Mouse (Mus musculus): ENCODE results near the gene Zc2hc1b.
"Not testable (repeated sequence)": the region's sequence is repeated elsewhere in the genome, so short reads cannot be mapped to it uniquely, and the experiment has no call there.

The Zc2hc1b gene

DNA sequence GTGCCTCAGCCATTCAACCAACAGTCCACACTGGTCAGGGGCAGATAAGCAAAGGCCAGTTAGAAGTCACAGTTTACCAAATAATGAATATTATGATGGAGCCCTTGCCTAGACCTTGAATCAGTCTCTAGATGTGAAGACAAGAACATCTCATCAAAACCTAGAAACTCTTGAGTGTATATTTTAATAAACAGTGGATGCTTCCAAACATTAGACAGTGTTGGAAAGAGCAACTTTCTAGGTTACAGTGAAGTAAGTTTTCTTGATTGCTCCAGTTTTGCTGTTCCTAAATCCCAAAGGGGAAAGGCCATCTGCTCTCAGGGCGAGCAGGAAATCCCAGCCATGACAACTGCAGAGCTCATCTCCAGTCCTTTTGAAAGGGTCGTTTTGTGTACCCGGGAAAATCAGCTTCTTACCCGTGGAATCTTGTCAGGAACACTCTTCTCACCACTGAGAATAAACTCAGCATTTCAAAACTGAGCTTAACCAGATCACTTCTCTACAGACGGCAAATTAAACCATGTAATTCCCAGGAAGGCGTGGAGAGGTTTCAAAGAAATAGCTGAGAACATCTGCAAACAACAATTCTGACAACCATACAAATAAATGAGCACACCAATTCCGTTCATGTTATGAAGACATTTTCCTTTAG is at the start of gene Zc2hc1b:
TSS of gene Zc2hc1b (minus strand) at position 51 of the 652 bp plus-strand sequence.
- DNase-seq = no peak

DNA sequence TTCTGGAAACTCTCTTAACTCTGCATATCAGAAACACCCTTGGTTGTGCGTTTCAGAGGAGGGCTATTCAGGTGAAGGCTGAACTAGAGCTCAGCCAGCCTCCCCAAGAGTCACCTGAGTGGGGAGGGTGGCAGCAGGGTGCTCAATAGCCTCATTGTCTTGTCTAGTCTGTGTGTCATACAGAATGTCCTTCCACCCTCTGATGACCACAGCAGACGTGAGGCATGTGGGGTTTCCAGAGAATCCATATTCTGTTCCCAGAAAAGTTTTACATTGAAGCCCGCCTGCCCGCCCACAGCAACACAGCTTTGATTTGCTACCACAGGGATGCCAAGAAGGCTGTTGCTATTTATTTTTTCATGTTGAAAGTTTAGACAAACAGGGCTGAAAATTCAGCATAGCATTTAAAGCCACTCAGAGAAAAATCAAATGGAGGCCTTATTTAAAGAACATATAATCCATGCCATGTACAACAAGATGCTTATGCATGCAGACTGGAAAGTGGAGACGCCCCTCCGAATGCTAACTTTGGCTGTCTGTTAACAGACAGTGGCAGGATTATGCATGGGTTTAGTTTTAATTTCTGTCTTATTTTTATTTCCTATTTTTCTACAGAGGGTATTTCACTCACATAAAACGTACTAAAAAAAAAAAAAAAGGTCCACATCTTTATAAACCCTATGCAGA is 47.7 kb upstream of the Zc2hc1b start:
- no peak for DNase-seq

DNA sequence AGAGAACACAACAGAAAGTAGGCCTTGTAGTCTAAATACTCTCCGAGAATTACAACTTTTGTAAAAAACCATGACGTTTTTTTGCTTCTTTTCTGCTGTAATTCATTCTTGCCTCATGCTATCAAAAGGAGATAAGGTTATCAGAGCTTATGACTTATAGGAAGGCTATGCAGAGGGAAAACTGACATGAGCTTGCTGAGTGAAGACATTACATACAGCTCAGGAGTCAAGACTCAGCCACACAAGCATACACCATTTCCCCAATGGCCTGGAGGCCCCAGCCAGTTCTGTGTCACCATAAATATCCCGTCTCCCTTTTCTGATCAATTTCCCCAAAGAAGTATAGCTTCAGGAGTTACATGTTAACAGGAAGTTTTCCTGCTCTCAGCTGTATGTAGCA is 44.3 kb upstream of the Zc2hc1b start:
- DNase-seq = no peak

DNA sequence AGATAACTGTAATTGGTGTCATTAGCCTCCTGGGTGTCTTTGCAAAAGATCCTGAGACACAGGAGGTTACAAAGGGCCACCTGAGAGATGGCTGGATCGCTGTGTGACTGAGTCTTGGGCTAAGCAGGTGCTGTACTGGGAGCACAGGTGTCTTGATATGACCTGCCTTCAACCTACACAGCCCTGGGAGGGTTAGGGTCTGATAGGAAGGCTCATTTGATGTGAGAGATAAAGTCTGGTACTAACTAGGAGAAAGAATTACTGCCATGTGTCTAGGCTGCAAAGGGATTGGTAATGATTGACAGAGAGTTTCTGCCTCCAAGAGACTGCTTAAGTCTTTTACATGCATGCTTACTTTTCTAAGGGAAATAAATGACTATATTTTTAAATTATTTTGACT is 42.2 kb upstream of the Zc2hc1b start:
- DNase-seq = no peak

DNA sequence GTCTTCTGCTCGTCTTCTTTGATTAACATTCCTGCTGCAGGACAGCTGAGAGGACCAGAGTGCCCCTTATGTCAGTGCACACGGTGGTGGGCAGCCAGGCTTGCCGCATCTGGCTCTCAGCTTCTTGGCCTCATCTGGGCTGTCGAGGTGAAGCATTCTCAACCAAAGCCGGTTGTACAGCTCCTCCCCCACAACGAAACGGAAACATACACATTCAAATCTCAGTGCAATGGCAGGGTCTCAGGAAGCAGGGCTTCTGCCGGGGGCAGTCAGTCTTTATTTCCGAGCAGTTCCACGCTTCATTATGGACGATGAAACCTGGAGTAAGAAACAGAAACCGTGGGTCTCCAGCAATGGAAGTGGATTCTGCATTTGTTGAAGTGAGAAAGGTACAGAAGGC is 36.1 kb upstream of the Zc2hc1b start:
- no peak for DNase-seq

DNA sequence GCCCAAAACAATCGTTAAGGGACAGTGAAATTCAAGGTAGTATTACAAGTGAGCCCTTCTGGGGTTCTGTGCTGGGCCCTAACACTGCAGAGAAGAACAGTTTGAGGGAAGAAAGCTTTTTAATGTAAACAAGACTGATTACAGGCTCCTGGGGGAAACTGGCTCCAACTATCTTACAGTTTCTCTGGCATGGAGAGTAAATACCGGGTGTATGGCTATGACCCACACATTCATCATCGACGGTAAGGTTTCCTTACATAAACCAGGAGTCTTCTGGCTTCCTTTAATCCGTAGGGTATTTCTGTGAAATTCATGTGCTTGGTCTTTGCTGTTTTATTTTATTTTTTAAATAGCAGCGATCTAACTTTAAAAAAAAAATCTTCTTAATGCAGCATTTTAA is 35.0 kb upstream of the Zc2hc1b start:
- no peak for DNase-seq

DNA sequence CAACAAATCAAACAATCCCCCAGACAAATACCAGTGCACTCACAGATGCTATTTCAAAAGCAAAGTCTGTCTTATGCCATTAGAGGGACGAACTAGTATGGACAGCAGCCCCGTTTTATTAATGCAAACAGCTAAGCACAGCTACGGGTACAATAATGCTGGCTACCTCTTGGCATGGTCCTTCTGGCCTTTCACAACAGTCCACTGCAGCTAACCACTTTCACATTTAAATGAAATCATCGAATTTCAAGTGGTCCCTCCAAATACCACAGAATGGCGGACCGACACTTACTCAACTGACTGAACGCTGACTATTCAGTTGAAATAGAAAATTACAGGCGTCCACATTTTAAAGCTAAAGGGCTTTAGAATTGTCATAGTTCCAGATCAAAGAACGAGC is 34.5 kb upstream of the Zc2hc1b start:
- DNase-seq = no peak

DNA sequence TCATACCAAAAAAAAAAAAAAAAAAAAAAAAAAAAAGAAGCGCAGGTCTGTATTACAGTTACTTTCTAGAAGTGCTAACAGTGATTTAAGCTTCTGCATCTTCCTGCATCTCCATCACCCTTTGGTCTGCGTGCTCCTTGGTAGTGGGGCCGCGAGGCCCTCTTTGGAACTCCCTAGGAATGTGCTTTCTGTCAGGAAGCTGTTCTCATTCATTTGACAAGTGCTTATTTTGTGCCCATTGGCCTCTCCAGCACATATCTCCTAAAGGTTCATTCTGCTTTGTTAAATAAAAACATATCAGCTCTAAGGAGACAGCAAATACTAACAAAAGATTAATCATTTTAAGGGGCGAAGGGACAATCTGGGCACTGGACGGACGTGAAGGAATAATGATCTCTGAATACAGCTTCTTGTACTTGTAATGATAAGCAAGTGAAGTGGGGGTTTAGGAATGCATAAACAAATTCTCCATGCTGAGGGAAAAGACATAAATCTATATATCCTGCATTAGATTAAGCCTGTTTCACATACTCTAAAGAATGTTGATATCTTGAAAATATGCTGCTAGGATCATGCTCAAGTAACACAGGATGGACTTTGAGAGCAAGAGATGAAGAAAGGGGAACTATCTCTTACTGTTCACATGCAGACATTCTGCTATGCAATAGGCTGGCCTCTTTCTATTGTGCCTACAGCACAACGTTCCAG is 32.3 kb upstream of the Zc2hc1b start:
- DNase-seq = no peak

DNA sequence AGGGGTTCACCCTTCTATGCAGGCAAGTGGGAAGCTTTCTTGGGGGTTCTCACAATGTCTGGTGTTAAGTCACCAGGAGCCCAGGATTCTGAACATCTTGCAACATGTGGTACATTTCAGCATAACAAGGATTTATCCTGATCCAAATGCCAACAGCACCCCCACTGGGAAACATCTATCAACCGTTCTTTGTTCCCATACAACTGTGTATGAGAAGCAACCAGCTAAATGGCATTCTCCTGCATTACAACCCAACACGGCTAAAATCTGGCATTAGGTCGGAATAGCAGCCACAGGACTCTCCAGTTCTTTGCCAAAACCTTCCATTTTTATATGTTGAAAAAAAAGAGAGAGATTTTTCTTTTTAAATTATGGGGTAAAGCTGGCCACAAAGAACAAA is 31.7 kb upstream of the Zc2hc1b start:
- no peak for DNase-seq

DNA sequence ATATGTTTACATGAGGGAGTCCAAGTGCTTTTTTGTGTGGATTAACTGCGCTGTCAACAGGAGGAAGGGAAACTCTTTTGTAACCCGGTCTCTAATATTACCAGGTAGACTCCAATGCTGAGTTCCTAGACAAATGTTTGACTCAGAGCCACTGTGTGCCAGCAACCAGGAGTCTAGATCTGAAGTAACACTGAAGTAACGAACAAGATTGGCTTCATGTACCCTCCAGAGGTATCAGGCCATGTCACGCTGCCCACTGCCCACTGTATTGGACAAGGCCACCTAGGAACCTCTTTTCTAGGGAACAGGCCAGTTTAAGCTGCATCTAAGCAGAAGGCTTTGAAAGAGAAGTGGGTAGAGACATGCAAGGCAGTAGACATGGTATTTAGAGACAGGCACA is 31.2 kb upstream of the Zc2hc1b start:
- DNase-seq = no peak

DNA sequence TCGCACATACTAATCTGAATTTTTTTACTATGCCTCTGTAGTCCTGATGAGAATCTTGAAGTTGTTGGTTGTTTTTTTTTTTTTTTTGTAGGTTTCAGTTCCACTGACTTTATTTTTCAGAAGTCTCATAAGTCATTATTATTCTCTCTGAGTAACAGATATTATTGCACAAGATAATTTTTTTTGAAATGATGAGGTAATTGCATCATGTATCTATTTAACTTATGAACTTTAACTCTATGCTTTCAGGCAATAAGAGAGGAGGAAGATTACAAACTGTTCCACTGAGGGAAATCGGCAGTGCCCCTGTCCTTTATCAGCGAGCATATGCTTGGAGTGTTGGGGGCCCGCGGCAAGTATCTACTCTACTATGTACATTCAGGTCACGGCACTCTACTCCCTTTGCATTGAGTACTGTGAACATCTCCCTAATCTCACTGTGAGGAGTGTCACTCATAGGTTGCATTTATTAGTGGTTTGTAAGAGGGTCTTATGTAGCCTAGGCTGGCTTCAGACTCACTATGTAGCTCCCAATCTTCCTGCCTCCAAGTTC is 24.0 kb upstream of the Zc2hc1b start:
- no peak for DNase-seq

DNA sequence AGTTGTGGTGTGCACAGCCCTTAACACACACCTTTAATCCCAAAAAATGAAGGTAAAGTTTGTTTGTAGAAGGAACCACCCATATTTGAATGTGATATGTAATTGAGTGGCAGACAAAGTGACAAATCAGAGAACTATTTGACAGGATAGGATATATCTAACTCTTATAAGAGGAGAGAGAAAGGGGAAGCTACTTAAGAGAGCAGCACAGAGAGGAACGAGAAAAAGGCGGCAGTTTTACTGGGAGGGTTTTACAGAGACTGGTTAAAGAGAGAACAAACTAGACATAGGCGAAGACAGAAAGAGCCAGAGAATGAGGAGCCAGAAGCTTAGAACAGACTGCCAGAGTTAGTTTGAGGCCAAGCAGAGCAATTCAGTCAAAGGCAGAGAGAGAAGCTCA is 23.0 kb upstream of the Zc2hc1b start:
- no peak for DNase-seq

DNA sequence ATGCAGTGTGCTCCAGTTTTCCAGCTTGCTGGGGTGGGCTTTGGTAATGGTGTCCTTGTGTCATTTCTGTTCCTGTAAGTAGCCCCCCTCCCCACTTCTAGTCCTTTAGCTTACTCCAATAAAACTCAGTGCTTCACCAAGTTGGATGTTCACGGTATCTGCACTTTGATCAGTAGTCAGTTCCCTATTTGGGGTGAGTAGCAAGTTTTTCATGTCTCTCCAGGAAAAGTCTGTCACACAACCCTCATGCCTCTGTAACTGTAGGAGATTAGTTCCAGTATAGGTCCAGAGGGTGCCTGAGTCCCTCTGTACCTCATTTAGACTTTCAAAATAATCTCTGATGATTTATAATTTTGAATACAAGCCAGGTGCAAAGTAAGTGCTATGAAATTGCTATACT is 21.4 kb upstream of the Zc2hc1b start:
- no peak for DNase-seq

DNA sequence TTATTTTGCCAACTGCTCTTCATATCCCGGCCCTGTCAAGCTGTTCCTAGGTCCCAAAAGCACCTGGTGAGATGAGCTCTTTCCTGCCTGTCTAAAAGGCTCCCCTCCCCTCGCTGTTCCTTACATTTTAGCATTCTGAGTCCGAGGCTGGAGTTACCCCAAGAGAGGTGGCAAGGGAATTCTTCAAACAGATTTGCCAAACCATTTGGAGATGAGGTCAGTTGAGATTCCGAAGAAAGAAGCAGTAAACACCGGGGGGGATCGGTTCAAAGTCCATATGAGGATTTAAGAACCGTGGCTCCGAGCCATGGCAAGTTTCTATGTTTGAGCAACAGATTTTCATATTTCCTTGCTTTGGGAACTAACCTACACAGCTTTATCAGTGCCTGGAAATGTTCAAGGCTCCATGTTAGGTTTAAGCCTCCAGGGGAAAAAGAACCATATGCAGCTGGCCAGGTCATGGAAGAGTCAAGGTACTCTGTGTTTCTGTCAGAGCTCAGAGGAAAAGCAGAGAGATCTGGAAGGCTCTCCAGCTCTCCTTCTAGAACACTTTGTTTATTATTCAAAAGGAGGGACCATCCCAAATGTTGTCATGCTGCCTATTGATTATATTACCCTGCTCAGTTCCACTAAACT is 19.2 kb upstream of the Zc2hc1b start:
- no peak for DNase-seq

DNA sequence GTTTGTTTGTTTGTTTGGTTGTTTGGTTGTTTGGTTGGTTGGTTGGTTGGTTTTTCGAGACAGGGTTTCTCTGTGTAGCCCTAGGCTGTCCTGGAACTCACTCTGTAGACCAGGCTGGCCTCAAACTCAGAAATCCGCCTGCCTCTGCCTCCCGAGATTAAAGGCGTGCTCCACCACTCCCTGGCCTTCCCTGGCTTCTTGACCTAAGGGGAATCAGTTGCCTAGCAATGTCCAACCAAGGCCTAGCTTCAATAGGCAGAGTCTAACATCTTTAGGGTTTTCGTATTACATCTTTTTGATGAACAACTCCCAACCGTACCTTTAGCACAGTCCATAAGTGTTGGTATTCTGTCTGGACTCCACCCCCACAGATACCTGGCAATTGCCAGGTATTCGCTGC is 15.7 kb upstream of the Zc2hc1b start:
- DNase-seq = not testable (repeated sequence)

DNA sequence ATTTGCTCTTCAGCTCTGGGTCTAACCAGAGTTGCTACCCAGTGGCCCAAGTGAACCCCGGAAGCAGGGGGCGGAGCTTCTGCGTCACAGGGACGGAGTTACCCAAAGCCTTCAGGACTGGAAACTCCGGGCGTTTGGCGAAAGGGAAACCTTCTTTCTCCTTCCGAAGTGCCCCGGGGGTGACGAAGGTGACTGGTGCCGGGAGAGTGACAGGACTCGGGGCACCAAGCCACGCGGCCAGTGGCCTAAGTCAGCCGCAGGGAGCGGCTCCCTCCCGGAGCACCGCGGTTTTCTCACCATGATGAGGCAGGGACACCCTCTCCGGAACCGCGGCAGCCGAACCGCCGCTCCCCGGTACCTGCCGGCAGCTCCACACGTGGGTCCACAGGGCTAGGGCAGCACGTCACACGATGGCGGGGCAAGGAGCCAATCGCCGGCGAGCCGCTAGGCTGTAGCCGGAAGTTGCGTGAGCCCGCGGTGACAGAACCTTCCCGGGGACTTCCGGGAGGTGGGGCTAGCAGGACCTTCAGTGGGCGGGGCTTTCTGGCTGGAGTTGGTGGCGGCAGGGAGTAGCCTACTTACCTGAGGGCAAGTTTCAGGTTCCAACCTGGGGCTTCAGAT is 15.0 kb upstream of the Zc2hc1b start, which contains the start of gene Ltv1:
TSS of gene Ltv1 (minus strand) at position 438 of the 621 bp plus-strand sequence.
- DNase-seq = peak; percentile 98 to 99

DNA sequence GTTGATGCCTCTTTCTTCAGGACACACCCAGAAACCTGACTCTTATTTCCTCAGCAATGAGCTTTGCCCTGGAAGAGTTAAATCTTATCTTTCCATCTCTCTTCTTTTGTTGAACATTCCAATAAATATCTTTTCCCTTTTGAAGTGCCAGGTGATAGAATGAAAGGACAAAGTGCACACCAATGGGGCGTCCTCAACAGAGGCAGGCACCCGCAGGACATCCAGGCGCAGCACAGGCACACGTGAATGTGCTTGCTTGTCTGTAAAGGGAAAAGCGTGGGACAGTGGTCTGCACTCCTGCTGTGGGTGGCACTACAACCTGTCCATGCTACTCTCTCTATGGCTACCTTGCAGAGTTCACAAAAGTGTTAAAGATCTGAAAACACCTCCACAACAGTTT is 12.1 kb upstream of the Zc2hc1b start:
- no peak for DNase-seq

DNA sequence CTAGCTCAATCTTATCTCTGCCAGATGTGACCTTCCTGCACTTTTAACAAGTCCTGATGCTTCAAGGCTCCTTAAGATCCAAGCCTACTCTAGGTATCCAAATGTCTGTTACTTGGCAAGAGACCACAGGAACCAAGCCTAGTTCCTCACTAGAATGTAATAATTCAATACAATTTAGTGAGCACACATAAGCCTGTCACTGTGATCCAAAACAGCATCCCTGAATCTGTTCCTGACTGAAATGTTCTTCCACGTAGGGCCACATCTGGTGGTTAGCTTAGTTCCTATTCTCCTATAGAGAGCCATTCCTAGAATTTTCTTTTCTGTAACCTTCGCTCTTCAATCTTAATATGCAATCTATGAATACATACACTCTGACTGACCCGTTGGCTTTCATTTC is 8.9 kb upstream of the Zc2hc1b start:
- no peak for DNase-seq

DNA sequence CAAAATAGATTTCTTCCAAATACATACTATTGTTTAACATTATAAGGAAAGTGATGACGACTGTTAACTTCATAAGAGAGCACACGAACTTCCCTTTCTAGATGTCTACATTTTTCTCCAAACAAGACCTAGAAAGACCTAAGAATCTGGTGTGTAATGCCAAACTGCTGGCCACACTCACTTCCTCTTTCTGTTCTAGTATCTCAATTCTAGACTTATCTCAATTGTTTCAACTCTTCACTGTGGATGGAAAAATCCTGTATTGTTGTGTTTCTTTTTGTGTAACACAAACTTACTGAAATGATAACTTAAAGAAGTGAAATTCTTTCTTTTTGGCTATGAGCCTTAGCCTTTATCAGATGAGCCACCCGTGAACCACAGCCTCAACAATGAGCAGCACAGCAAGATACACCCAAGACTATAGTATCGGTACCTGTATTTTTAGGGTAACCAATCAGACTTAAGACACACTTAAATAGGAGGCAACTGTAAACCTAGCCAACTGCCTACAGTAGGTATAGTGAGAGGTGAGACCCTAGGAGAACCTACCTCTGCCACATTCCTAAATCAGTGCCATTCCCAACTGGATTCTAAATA is 6.4 kb upstream of the Zc2hc1b start:
- no peak for DNase-seq

DNA sequence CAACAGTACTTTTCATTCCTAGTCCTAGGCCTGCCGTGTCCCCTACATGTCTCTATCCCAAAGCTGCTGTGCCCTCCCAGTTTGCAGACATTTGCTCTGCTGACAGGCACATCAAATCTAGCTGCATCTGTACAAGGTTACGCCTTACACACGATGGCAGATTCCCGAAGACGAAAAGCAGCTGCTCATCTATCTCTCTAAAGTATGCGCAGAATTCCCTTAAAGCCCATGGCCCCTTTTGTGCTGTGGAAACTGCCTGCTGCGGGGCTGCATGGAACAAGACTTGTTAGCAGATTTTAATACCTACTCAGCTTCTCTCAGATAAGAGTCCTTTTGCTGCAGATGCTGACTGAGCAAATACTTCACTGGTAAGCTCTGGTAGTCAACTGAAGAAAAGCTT is 2.4 kb upstream of the Zc2hc1b start:
- DNase-seq = no peak

DNA sequence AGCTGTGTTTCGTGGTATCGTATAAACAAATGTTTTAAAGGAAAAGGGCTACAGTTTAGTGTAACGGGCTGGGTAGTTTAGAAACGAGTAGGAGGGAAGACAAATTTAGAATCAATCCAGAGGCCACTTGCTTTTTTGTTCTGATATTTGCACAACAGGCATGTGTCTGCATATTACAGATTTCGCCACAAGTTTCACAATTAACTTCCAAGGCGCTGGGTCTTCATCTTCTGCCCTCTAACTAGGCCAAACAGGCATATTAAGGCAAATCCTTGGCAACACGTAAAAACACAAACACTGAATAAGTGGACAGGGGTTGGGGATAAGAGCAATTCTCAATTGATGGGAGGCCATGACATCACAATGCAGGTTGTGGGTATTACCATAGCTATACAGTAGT is 2.0 kb downstream of the Zc2hc1b start:
- DNase-seq = no peak

DNA sequence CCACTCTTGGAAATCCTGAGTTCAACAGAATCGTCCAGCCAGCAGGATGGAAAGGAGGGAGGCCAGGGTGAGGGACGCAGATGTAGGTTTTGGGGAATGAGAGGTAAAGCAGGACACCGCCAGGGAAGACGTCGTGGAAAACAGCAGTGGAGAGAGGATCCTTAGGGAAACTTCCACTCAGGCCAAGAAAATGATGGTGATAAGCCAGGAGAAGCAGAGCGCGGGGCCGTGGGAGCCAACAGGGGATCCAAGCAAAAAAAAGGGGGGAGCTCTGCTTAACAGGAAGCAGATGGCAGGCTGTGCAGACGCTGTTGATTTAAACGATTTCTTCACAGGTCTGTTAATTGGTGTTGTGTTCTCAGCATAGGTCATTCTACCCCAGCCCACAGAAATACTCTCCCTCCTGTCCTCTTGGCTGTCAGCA is 5.0 kb downstream of the Zc2hc1b start:
- no peak for DNase-seq
